Mouse (Mus musculus): ENCODE results near the gene Cd247.

Cd247 gene

GRCm38 (mm10) chr1:165790461-165791210 is 2.2 kb downstream of the Cd247 start:
- no peak for DNase-seq (ENCODE audit: low read depth, low spot score)
- no peaks in the 10 kb centered on the region for H3K27me3 ChIP-seq (ENCODE audit: control insufficient read depth, insufficient read depth, low read length, poor library complexity, severe bottlenecking)

GRCm38 (mm10) chr1:165791411-165791810 is 2.9 kb downstream of the Cd247 start:
- Histone ChIP-seq H3K27me3 (ENCODE audit: control insufficient read depth, insufficient read depth, low read length, poor library complexity, severe bottlenecking) (no peaks in the 10 kb centered on the region), H3K36me3 (ENCODE audit: control insufficient read depth, insufficient read depth, low read length, poor library complexity, severe bottlenecking) (no peaks in the 10 kb centered on the region)
- DNase-seq (ENCODE audit: low read depth, low spot score): no peak

More at GRCm38 (mm10) chr1:165790461-165791210, 2.2 kb downstream of the Cd247 start:
- no peaks in the 10 kb centered on the region for H3K36me3 ChIP-seq (ENCODE audit: control insufficient read depth, insufficient read depth, low read length, poor library complexity, severe bottlenecking)

GRCm38 (mm10) chr1:165801709-165802310 is 13.3 kb downstream of the Cd247 start:
- Histone ChIP-seq H3K27me3 (ENCODE audit: control insufficient read depth, insufficient read depth, low read length, poor library complexity, severe bottlenecking) (no peaks in the 10 kb centered on the region), H3K36me3 (ENCODE audit: control insufficient read depth, insufficient read depth, low read length, poor library complexity, severe bottlenecking) (no peaks in the 10 kb centered on the region)
- no peak for DNase-seq (ENCODE audit: low read depth, low spot score)

- no peak for DNase-seq (ENCODE audit: low read depth, low spot score)
- Histone ChIP-seq H3K36me3 (ENCODE audit: control insufficient read depth, insufficient read depth, low read length, poor library complexity, severe bottlenecking) (no peaks in the 10 kb centered on the region), H3K27me3 (ENCODE audit: control insufficient read depth, insufficient read depth, low read length, poor library complexity, severe bottlenecking) (no peaks in the 10 kb centered on the region)
Measured at GRCm38 (mm10) chr1:165803107-165803506, 14.6 kb downstream of the Cd247 start.

- H3K36me3 ChIP-seq (ENCODE audit: control insufficient read depth, insufficient read depth, low read length, poor library complexity, severe bottlenecking): no peaks in the 10 kb centered on the region
- H3K27me3 ChIP-seq (ENCODE audit: control insufficient read depth, insufficient read depth, low read length, poor library complexity, severe bottlenecking): no peaks in the 10 kb centered on the region
- no peak for DNase-seq (ENCODE audit: low read depth, low spot score)
Measured at GRCm38 (mm10) chr1:165804133-165804532, 15.7 kb downstream of the Cd247 start.

- DNase-seq (ENCODE audit: low read depth, low spot score): no peak
- no peaks in the 10 kb centered on the region for H3K27me3 ChIP-seq (ENCODE audit: control insufficient read depth, insufficient read depth, low read length, poor library complexity, severe bottlenecking)
- H3K36me3 ChIP-seq (ENCODE audit: control insufficient read depth, insufficient read depth, low read length, poor library complexity, severe bottlenecking): no peaks in the 10 kb centered on the region
Measured at GRCm38 (mm10) chr1:165810633-165811032, 22.2 kb downstream of the Cd247 start.

GRCm38 (mm10) chr1:165811170-165811569 is 22.7 kb downstream of the Cd247 start:
- no peak for DNase-seq (ENCODE audit: low read depth, low spot score)

GRCm38 (mm10) chr1:165812775-165813174 is 24.3 kb downstream of the Cd247 start:
- DNase-seq (ENCODE audit: low read depth, low spot score): no peak
- H3K36me3 ChIP-seq (ENCODE audit: control insufficient read depth, insufficient read depth, low read length, poor library complexity, severe bottlenecking): no peaks in the 10 kb centered on the region
- H3K27me3 ChIP-seq (ENCODE audit: control insufficient read depth, insufficient read depth, low read length, poor library complexity, severe bottlenecking): no peaks in the 10 kb centered on the region

More at GRCm38 (mm10) chr1:165811170-165811569, 22.7 kb downstream of the Cd247 start:
- H3K36me3 ChIP-seq (ENCODE audit: control insufficient read depth, insufficient read depth, low read length, poor library complexity, severe bottlenecking): no peaks in the 10 kb centered on the region
- H3K27me3 ChIP-seq (ENCODE audit: control insufficient read depth, insufficient read depth, low read length, poor library complexity, severe bottlenecking): no peaks in the 10 kb centered on the region

- no peaks in the 10 kb centered on the region for H3K36me3 ChIP-seq (ENCODE audit: control insufficient read depth, insufficient read depth, low read length, poor library complexity, severe bottlenecking)
- no peaks in the 10 kb centered on the region for H3K27me3 ChIP-seq (ENCODE audit: control insufficient read depth, insufficient read depth, low read length, poor library complexity, severe bottlenecking)
- no peak for DNase-seq (ENCODE audit: low read depth, low spot score)
Measured at GRCm38 (mm10) chr1:165814116-165814515, 25.6 kb downstream of the Cd247 start.

- no peaks in the 10 kb centered on the region for H3K27me3 ChIP-seq (ENCODE audit: control insufficient read depth, insufficient read depth, low read length, poor library complexity, severe bottlenecking)
- H3K36me3 ChIP-seq (ENCODE audit: control insufficient read depth, insufficient read depth, low read length, poor library complexity, severe bottlenecking): no peaks in the 10 kb centered on the region
- DNase-seq (ENCODE audit: low read depth, low spot score): no peak
Measured at GRCm38 (mm10) chr1:165814521-165815278, 26.2 kb downstream of the Cd247 start.

- H3K27me3 ChIP-seq (ENCODE audit: control insufficient read depth, insufficient read depth, low read length, poor library complexity, severe bottlenecking): no peaks in the 10 kb centered on the region
- DNase-seq (ENCODE audit: low read depth, low spot score): no peak
- no peaks in the 10 kb centered on the region for H3K36me3 ChIP-seq (ENCODE audit: control insufficient read depth, insufficient read depth, low read length, poor library complexity, severe bottlenecking)
Measured at GRCm38 (mm10) chr1:165816391-165816790, 27.9 kb downstream of the Cd247 start.

GRCm38 (mm10) chr1:165817264-165817663 is 28.8 kb downstream of the Cd247 start:
- no peaks in the 10 kb centered on the region for H3K27me3 ChIP-seq (ENCODE audit: control insufficient read depth, insufficient read depth, low read length, poor library complexity, severe bottlenecking)
- no peaks in the 10 kb centered on the region for H3K36me3 ChIP-seq (ENCODE audit: control insufficient read depth, insufficient read depth, low read length, poor library complexity, severe bottlenecking)
- DNase-seq (ENCODE audit: low read depth, low spot score): no peak

GRCm38 (mm10) chr1:165818145-165818860 is 29.8 kb downstream of the Cd247 start:
- no peaks in the 10 kb centered on the region for H3K27me3 ChIP-seq (ENCODE audit: control insufficient read depth, insufficient read depth, low read length, poor library complexity, severe bottlenecking)
- no peaks in the 10 kb centered on the region for H3K36me3 ChIP-seq (ENCODE audit: control insufficient read depth, insufficient read depth, low read length, poor library complexity, severe bottlenecking)
- DNase-seq (ENCODE audit: low read depth, low spot score): no peak

GRCm38 (mm10) chr1:165819147-165819546 is 30.7 kb downstream of the Cd247 start:
- Histone ChIP-seq H3K36me3 (ENCODE audit: control insufficient read depth, insufficient read depth, low read length, poor library complexity, severe bottlenecking) (no peaks in the 10 kb centered on the region), H3K27me3 (ENCODE audit: control insufficient read depth, insufficient read depth, low read length, poor library complexity, severe bottlenecking) (no peaks in the 10 kb centered on the region)
- DNase-seq (ENCODE audit: low read depth, low spot score): no peak

Data from splenic B cell, adult 2 months (primary cell).